Mouse (Mus musculus) testis, adult 2 months (tissue): ENCODE results near the gene Phactr2.

Experiments used
- CTCF ChIP-seq: fragments of 200-500 bp; IDR thresholded peaks from 2 replicates; pipeline ENCODE4 v1.5.1; 2012; ENCODE audit warnings: low read depth, mild to moderate bottlenecking, inconsistent platforms, low read length, moderate library complexity; ENCODE audit not compliant: control insufficient read depth, insufficient read depth, insufficient replicate concordance
- POLR2A ChIP-seq: fragments of 200-500 bp; IDR thresholded peaks from 2 replicates; pipeline ENCODE4 v1.6.1; 2012; ENCODE audit warnings: low read depth, mild to moderate bottlenecking, inconsistent platforms, low read length, moderate library complexity; ENCODE audit not compliant: control insufficient read depth

DNA sequence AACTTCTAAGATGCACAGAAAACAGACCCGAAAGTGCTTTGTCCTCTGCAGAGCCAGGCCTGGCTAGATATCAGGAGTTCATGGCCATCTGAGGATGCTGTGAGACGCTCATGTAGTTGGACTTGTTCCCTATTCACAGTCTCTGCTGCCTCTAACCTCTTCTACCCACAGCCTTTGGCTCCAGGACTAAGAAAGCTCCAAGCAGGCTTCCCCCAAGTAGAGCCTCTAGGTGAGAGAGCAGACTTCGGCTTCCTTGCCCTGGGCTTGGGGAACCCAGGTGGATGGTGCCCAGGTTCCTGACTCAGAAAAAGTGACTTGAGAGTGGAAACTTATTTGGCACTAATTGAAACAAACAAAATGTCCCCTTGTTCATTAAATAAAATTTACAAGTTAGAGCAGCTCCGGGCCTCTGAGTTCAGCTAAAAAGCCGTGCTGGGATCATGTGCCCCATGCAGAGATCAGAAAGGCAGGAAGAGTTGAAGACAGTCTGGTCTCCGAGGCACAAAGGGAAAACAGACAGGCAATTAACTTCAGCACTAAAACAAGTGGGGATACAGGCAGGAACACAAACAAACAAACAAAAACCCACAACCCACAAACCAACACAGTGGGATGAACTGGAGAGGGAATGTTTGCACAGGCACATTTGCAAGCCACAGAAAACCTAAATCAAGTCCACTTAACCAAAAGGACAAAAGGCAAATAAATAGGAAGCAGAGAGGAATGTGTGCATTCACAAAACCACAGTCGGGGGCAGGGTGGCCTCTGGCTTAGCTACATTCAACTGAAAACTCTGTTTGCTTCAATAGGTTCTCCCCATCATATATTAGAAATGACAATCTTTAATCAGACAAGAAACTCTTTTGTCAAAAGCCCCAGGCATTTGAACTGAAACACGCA lies 42.3 kb downstream of the Phactr2 start:
- TF ChIP-seq CTCF (no peak), POLR2A (no peak)
